Mouse (Mus musculus) Muller cell, postnatal 12 days (primary cell): ENCODE results near the gene Exosc8.
"Not testable (repeated sequence)": the region's sequence is repeated elsewhere in the genome, so short reads cannot be mapped to it uniquely, and the experiment has no call there.

Experiments used
- DNase-seq: peaks from one replicate; pipeline ENCODE4 v3.0.0-alpha.2; 2015; ENCODE audit errors: inconsistent ontology term

Exosc8 gene

GRCm38 (mm10) chr3:54735247-54736046, at the start of gene Exosc8, which contains the start of gene Alg5:
Gene Exosc8 (minus strand): TSS chr3:54735393.
Gene Alg5 (plus strand): TSS chr3:54735539.
- DNase-seq: peak; percentile 91

- DNase-seq: no peak
Observed at GRCm38 (mm10) chr3:54775989-54776631, 40.9 kb upstream of the Exosc8 start.

DNA sequence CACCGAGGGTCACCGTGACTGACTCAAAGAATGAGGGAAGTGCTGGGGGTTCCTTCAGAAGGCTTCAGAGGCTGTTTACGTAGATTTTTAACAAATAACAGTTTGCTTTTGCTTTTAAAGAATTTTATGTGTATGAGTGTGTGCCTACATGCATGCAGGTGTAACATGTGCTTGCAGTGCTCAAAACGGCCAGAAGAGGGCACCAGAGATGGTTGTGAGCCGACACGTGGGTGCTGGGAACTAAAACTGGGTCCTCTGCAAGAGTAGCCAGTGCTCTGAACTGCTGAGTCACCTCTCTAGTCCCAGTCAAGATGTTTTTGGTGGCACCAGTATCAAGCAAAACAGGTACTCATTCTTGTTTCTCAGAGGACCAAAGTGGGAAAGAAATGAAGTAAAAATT, 38.4 kb upstream of the Exosc8 start:
- DNase-seq: no peak

GRCm38 (mm10) chr3:54769349-54770275, 34.4 kb upstream of the Exosc8 start:
- DNase-seq: no peak

DNA sequence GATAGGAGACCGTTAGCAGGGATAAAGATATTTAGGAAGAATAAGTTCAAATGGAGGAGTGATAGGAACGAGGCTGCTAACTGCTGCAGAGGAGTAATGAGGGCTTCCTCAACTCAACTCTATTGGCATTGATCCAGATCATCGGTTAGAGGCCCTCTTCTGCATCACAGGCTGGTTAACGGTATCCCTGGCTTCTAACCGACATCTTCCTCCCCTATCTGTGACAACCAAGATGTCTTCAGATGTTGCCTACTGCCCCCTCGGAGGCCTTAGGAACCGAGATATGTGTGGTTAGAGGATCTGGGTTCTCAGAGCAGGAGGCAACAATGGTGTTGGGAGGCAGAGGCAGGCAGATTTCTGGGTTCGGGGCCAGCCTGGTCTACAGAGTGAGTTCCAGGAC, 33.4 kb upstream of the Exosc8 start:
- DNase-seq: no peak

GRCm38 (mm10) chr3:54766811-54767210, 31.6 kb upstream of the Exosc8 start:
- DNase-seq: no peak

DNA sequence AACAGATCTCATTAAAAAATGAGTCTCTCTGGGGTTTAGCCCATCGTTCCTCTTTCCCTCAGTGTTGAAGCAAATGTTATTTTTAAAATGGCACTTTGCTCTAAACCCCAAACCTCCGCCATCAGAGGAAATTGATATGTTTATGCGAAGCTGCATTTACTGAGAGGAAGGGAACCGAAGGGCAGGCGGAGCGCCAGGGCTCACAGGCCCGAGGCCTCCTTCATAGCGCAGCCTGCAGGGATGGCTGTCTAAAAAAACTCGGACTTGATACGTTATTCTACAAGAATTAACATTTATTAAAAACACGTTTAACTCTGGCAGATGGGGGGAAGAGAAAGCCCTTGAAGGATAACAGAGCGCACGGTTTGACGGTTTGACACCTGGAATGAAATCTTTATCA, 30.8 kb upstream of the Exosc8 start:
- no peak for DNase-seq

DNA sequence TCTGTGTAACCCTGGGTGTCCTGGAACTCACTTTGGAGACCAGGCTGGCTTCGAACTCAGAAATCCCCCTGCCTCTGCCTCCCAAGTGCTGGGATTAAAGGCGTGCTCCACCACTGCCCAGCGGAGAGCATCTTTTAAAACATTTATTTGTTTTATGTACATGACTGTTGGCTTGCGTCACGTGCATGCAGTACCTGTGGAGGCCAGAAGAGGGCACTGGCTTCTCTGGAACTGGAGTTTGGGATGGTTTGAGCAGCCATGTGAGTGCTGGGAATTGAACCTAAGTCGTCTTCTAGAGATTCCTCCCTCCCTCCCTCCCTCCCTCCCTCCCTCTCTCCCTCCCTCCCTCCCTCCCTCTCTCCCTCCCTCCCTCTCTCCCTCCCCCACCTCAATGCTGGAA, 30.3 kb upstream of the Exosc8 start:
- not testable (repeated sequence) for DNase-seq

GRCm38 (mm10) chr3:54764418-54764817, 29.2 kb upstream of the Exosc8 start:
- DNase-seq: peak; percentile 43

- no peak for DNase-seq
Observed at GRCm38 (mm10) chr3:54761258-54761657, 26.1 kb upstream of the Exosc8 start.

- no peak for DNase-seq
Observed at GRCm38 (mm10) chr3:54760321-54761115, 25.3 kb upstream of the Exosc8 start.

- no peak for DNase-seq
Observed at GRCm38 (mm10) chr3:54759211-54759610, 24.0 kb upstream of the Exosc8 start.

DNA sequence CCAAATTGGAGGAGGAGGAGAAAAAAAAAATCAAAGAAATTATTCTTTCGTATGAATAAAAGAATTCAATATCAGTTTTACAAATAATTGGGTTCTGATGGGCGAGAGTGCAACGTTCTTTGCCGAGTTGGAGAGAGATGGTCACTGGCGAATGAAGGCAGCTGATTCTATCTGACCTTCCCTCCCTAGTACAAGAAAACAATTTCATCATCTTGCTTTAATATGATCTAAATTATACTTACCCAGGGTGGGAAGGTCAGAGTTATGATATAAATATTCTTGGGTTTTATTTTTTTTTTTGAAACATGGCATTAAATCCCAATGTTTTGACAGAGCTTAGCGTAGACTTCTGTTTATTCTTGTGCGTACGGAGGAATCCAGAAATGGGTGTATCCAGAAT, 22.3 kb upstream of the Exosc8 start:
- no peak for DNase-seq

DNA sequence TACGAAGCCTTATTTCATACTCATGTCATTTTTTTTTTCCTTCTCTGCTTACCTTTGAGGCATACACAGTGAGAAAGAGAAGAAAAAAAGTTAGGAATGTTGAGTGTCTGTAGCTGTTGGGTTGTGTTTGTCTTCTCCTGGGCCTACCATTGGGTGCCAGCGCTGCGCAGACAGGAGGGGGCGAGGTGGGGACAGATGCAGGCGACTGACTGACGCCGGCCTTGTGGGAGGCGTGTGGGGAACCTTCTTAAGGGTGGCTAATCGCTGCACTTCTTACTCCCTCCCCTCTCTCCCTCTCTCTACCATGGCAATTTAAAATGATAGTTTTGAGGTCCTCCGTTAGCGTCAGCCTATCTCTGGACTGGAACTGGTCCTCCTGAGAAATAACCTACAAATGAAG, 20.9 kb upstream of the Exosc8 start:
- peak; percentile 54 for DNase-seq

- peak; percentile 76 for DNase-seq
Observed at GRCm38 (mm10) chr3:54755145-54756041, 20.2 kb upstream of the Exosc8 start, which contains the start of gene Smad9. Gene Smad9 (plus strand): TSS chr3:54755582.

DNA sequence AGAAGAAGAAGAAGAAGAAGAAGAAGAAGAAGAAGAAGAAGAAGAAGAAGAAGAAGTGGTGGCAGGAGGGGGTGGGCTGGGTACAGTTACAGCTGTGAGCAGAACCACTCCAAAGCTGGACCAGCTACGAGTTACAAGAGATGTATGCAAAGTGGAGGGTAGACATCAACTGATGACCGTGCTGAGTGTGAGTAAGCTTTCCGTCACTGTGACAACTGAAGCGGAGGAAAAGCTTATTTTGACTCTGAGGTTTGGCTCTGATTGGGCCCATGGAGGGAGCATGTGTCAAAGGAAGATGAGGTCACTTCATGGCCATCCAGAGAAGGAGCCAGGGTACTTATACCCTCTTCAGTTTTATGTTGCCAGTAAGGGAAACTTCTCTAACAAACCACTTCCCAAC, 18.2 kb upstream of the Exosc8 start:
- peak; percentile 24 for DNase-seq

GRCm38 (mm10) chr3:54745799-54746198, 10.6 kb upstream of the Exosc8 start:
- no peak for DNase-seq

GRCm38 (mm10) chr3:54741965-54742364, 6.8 kb upstream of the Exosc8 start:
- no peak for DNase-seq

DNA sequence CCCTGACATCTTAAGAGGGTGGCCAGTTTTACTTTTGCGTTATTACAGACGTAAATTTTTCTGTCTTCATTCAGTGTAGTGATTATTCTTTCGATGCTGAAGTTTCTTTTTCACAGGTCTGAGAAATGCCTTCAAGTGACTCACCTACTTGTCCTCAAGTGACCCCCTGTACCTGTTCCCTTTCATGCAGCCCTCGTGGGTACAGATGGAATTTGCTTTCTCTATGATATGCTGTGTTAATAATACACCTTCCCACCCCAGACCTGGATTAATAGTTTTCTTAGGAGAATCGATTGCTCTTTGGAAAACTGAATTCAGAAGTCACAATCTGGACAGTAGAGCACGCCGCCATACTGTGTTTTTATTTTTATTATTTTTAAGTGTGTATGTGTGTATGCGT, 2.1 kb upstream of the Exosc8 start:
- DNase-seq: no peak
